Comparison of ENCODE assay signal across 8 mouse cellular contexts in genomic region chr2:79256376-79256775, GRCm38 (mm10). TPM values are rescaled to one million over a fixed set of nuclear protein-coding genes. Genes with fewer than 3 reads are reported as not detected.
A peak's percentile ranks its signal among the peaks of the same experiment; 100 is the strongest.
DNase-seq lines count a peak whose midpoint lies in the region; ATAC-seq lines count a peak whose summit lies in the region.

No protein-coding gene starts in this region.

- no peak for ATAC-seq in erythroblast, adult 5-6 weeks (replicated peaks; ENCODE audit: low FRiP score, poor library complexity, severe bottlenecking)
- ATAC-seq in neural tube, embryonic 11.5 days (ENCODE audit: insufficient read depth, low FRiP score, low TSS enrichment): no peak
- ATAC-seq in liver, embryonic 13.5 days (ENCODE audit: low read depth): no peak
- ATAC-seq in megakaryocyte-erythroid progenitor cell, adult 5-6 weeks (replicated peaks; ENCODE audit: low FRiP score, low TSS enrichment, poor library complexity, severe bottlenecking): no peak
- no peak for ATAC-seq in megakaryocyte progenitor cell, adult 5-6 weeks (replicated peaks; ENCODE audit: poor library complexity)

- peak overlapping the region; percentile 83 for H3K4me3 ChIP-seq in erythroblast, embryonic 14.5 days (replicated peaks)
- no peak overlapping the region; the same call in 1 of the 2 replicates for H3K4me3 ChIP-seq in neural tube, embryonic 11.5 days (ENCODE audit: low read depth, low read length)
- peak overlapping the region; percentile 83 for H3K4me3 ChIP-seq in liver, embryonic 13.5 days (replicated peaks)

- H3K36me3 ChIP-seq in erythroblast, embryonic 14.5 days (ENCODE audit: control insufficient read depth): peaks cover 54% of the 10 kb centered on the region
- H3K36me3 ChIP-seq in neural tube, embryonic 11.5 days (ENCODE audit: control insufficient read depth, insufficient read depth, low read length): no peaks in the 10 kb centered on the region
- peaks cover 4% of the 10 kb centered on the region for H3K36me3 ChIP-seq in liver, embryonic 13.5 days

- no peak overlapping the region for H3K27ac ChIP-seq in neural tube, embryonic 11.5 days (ENCODE audit: low read depth, low read length)
- peak overlapping the region; percentile 93 for H3K27ac ChIP-seq in liver, embryonic 13.5 days

- 93% methylated on average over 1 of the region's 1 CpGs for WGBS in neural tube, embryonic 11.5 days
- WGBS in liver, embryonic 13.5 days (ENCODE audit: insufficient replicate concordance): 19% methylated on average over 1 of the region's 1 CpGs

- peaks cover 5% of the 10 kb centered on the region; the same call in 1 of the 2 replicates for H3K27me3 ChIP-seq in erythroblast, embryonic 14.5 days (ENCODE audit: control insufficient read depth)
- no peaks in the 10 kb centered on the region for H3K27me3 ChIP-seq in neural tube, embryonic 11.5 days (ENCODE audit: control insufficient read depth, insufficient read depth, low read length)
- no peaks in the 10 kb centered on the region for H3K27me3 ChIP-seq in liver, embryonic 13.5 days

- H3K9me3 ChIP-seq in erythroblast, embryonic 14.5 days (ENCODE audit: control insufficient read depth, low read length): no peaks in the 10 kb centered on the region
- no peaks in the 10 kb centered on the region for H3K9me3 ChIP-seq in neural tube, embryonic 11.5 days (ENCODE audit: control insufficient read depth, low read length)
- no peaks in the 10 kb centered on the region for H3K9me3 ChIP-seq in liver, embryonic 13.5 days (replicated peaks)

- H3K9ac ChIP-seq in neural tube, embryonic 11.5 days (ENCODE audit: low read length): peak overlapping the region; percentile 46; the same call in 1 of the 2 replicates
- H3K9ac ChIP-seq in liver, embryonic 13.5 days: peak overlapping the region; percentile 93

- H3K4me1 ChIP-seq in erythroblast, embryonic 14.5 days (ENCODE audit: control insufficient read depth): peaks cover 78% of the 10 kb centered on the region
- H3K4me1 ChIP-seq in neural tube, embryonic 11.5 days (ENCODE audit: control insufficient read depth, insufficient read depth, low read length): no peaks in the 10 kb centered on the region
- H3K4me1 ChIP-seq in liver, embryonic 13.5 days (replicated peaks): peaks cover 69% of the 10 kb centered on the region

- DNase-seq in neural tube, embryonic 11.5 days (ENCODE audit: low spot score): no peak
- no peak for DNase-seq in neural tube, embryonic 10.5 days (ENCODE audit: extremely low spot score, low spot score)
- DNase-seq in liver, embryonic 13.5 days: no peak
- no peak for DNase-seq in urinary bladder, postnatal 14 days (ENCODE audit: low spot score)

- H3K4me2 ChIP-seq in neural tube, embryonic 11.5 days (ENCODE audit: low read depth): peak overlapping the region; percentile 77
- H3K4me2 ChIP-seq in liver, embryonic 13.5 days: peak overlapping the region; percentile 76

RNA-seq across cellular contexts. Expression of gene Itga4, which starts 1.1 kb away (rescaled TPM):
- polyA plus RNA-seq in erythroblast, embryonic 14.5 days (2012): 1.3 and 1.7 TPM in 2 replicates
- 241 and 252 TPM in 2 replicates for total RNA-seq in erythroblast, adult 5-6 weeks (2015; ENCODE audit: low replicate concordance)
- 298 and 384 TPM in 2 replicates for total RNA-seq in erythroblast, adult 5-6 weeks (2017; ENCODE audit: low replicate concordance)
- 7.9 and 8.0 TPM in 2 replicates for polyA plus RNA-seq in neural tube, embryonic 11.5 days (2014; fragmentation: Nextera tagmentation; extraction: Ambion mirVana)
- 24.8 and 30.1 TPM in 2 replicates for polyA plus RNA-seq in liver, embryonic 13.5 days (2015; fragmentation: Nextera tagmentation; extraction: Ambion mirVana)
- 186 and 211 TPM in 2 replicates for total RNA-seq in megakaryocyte-erythroid progenitor cell, adult 5-6 weeks (2014; fragmentation: Nextera tagmentation)
- 177 and 235 TPM in 2 replicates for total RNA-seq in megakaryocyte-erythroid progenitor cell, adult 5-6 weeks (2017)
- total RNA-seq in megakaryocyte progenitor cell, adult 5-6 weeks (2015): 111 and 140 TPM in 2 replicates
- 80.4 and 107 TPM in 2 replicates for total RNA-seq in megakaryocyte progenitor cell, adult 5-6 weeks (2017)
